Mouse (Mus musculus): Measurements from ENCODE around the gene Tmem145. TPM values are rescaled to one million over a fixed set of nuclear protein-coding genes. Genes with fewer than 3 reads are reported as not detected.

Gene Tmem145
- total RNA-seq, 2 experiments from 2014 or later = not detected

GRCm38 (mm10) chr7:25274996-25275395 lies 30.9 kb upstream of the Tmem145 start:
- DNase-seq = no peak
- intact Hi-C loops (cut with DNase I; ENCODE audit: low total_unique reads) = loop anchor here (5.0 kb wide), 1 partner anchor 33 kb away; no protein-coding TSS in a partner anchor

GRCm38 (mm10) chr7:25275555-25276298 lies 30.2 kb upstream of the Tmem145 start:
- DNase-seq = no peak
- intact Hi-C loops (cut with DNase I; ENCODE audit: low total_unique reads) = loop anchor here (5.0 kb wide), 1 partner anchor 33 kb away; no protein-coding TSS in a partner anchor

- no peak for DNase-seq
- intact Hi-C loops (cut with DNase I; ENCODE audit: low total_unique reads) = loop anchor here (5.0 kb wide), 1 partner anchor 35 kb away; no protein-coding TSS in a partner anchor
These were observed 28.5 kb upstream of the Tmem145 start for GRCm38 (mm10) chr7:25277405-25277804.

GRCm38 (mm10) chr7:25277998-25278340 lies 27.9 kb upstream of the Tmem145 start:
- intact Hi-C loops (cut with DNase I; ENCODE audit: low total_unique reads) = loop anchor here (5.0 kb wide), 1 partner anchor 36 kb away; no protein-coding TSS in a partner anchor
- no peak for DNase-seq

- intact Hi-C loops (cut with DNase I; ENCODE audit: low total_unique reads) = loop anchor here (5.0 kb wide), 1 partner anchor 36 kb away; no protein-coding TSS in a partner anchor
- DNase-seq = peak; percentile 72
These were observed 27.4 kb upstream of the Tmem145 start for GRCm38 (mm10) chr7:25278341-25279075.

- peak; percentile 89 for DNase-seq
- intact Hi-C loops (cut with DNase I; ENCODE audit: low total_unique reads) = loop anchor here (5.0 kb wide), 1 partner anchor 37 kb away; no protein-coding TSS in a partner anchor
These were observed 26.6 kb upstream of the Tmem145 start for GRCm38 (mm10) chr7:25279076-25279860.

- intact Hi-C loops (cut with DNase I; ENCODE audit: low total_unique reads) = loop anchor here (5.0 kb wide), 1 partner anchor 38 kb away; no protein-coding TSS in a partner anchor
- DNase-seq = peak; percentile 61
These were observed 25.8 kb upstream of the Tmem145 start for GRCm38 (mm10) chr7:25279861-25280791.

- intact Hi-C loops (cut with DNase I; ENCODE audit: low total_unique reads) = no loop called here
- no peak for DNase-seq
These were observed 24.7 kb upstream of the Tmem145 start for GRCm38 (mm10) chr7:25281166-25281733.

- intact Hi-C loops (cut with DNase I; ENCODE audit: low total_unique reads) = no loop called here
- peak; percentile 99 for DNase-seq
These were observed 23.9 kb upstream of the Tmem145 start for GRCm38 (mm10) chr7:25281734-25282601.

GRCm38 (mm10) chr7:25282731-25283211 lies 23.1 kb upstream of the Tmem145 start:
- intact Hi-C loops (cut with DNase I; ENCODE audit: low total_unique reads) = no loop called here
- peak; percentile 58 for DNase-seq

- intact Hi-C loops (cut with DNase I; ENCODE audit: low total_unique reads) = no loop called here
- DNase-seq = peak; percentile 38
These were observed 22.3 kb upstream of the Tmem145 start for GRCm38 (mm10) chr7:25283637-25284036.

GRCm38 (mm10) chr7:25284171-25284570 lies 21.7 kb upstream of the Tmem145 start:
- intact Hi-C loops (cut with DNase I; ENCODE audit: low total_unique reads) = no loop called here
- DNase-seq = peak; percentile 1

- DNase-seq = no peak
- intact Hi-C loops (cut with DNase I; ENCODE audit: low total_unique reads) = no loop called here
These were observed 21.1 kb upstream of the Tmem145 start for GRCm38 (mm10) chr7:25284766-25285165.

GRCm38 (mm10) chr7:25285511-25286238 lies 20.2 kb upstream of the Tmem145 start:
- DNase-seq = no peak
- intact Hi-C loops (cut with DNase I; ENCODE audit: low total_unique reads) = no loop called here

GRCm38 (mm10) chr7:25286989-25287388 lies 18.9 kb upstream of the Tmem145 start:
- DNase-seq = no peak
- intact Hi-C loops (cut with DNase I; ENCODE audit: low total_unique reads) = no loop called here

- intact Hi-C loops (cut with DNase I; ENCODE audit: low total_unique reads) = no loop called here
- no peak for DNase-seq
These were observed 17.9 kb upstream of the Tmem145 start for GRCm38 (mm10) chr7:25288011-25288410.

GRCm38 (mm10) chr7:25288721-25289120 lies 17.2 kb upstream of the Tmem145 start:
- intact Hi-C loops (cut with DNase I; ENCODE audit: low total_unique reads) = no loop called here
- no peak for DNase-seq

All from gastrocnemius, postnatal 14 days (tissue).